13 mouse cellular contexts compared by ENCODE assay signal in genomic region chr5:7866041-7866641, GRCm38 (mm10).
"Had no signal": no experiment of that assay in that cellular context is flagged by ENCODE, and none has a peak within 500 bp of the region (broad histone marks: within the 10 kb centered on the region; RNA-seq: fewer than 3 reads in every experiment).

No protein-coding gene starts in this region.

- H3K9me3 ChIP-seq: liver, embryonic 15.5 days; midbrain, embryonic 10.5 days; midbrain, embryonic 15.5 days; stomach, embryonic 15.5 days had no signal

- ATAC-seq: lung, postnatal 0 days; midbrain, embryonic 15.5 days had no signal

- H3K4me1 ChIP-seq: liver, embryonic 15.5 days; midbrain, embryonic 10.5 days; midbrain, embryonic 15.5 days; stomach, embryonic 15.5 days had no signal

- H3K4me3 ChIP-seq: liver, embryonic 15.5 days; midbrain, embryonic 10.5 days; midbrain, embryonic 15.5 days; stomach, embryonic 15.5 days had no signal

- H3K4me2 ChIP-seq: liver, embryonic 11.5 days; liver, embryonic 15.5 days; midbrain, embryonic 15.5 days; stomach, embryonic 15.5 days had no signal

- DNase-seq: kidney, adult 11 months; kidney, adult 9 months; left cerebral cortex, postnatal 4 days; lung, adult 2 months; lung, postnatal 36 days; thymus, postnatal 36 days had no signal

- H3K36me3 ChIP-seq: liver, embryonic 15.5 days; midbrain, embryonic 10.5 days; midbrain, embryonic 15.5 days; stomach, embryonic 15.5 days had no signal

- H3K27ac ChIP-seq: kidney, postnatal 0 days; liver, embryonic 15.5 days; midbrain, embryonic 10.5 days; midbrain, embryonic 15.5 days; stomach, embryonic 15.5 days had no signal

- H3K27me3 ChIP-seq: liver, embryonic 15.5 days; midbrain, embryonic 15.5 days; stomach, embryonic 15.5 days had no signal

- H3K9ac ChIP-seq: liver, embryonic 15.5 days; midbrain, embryonic 15.5 days; stomach, embryonic 15.5 days had no signal
